In genomic region chr4:72524100-72524499, GRCm38 (mm10) we compare ENCODE assay signal across 9 mouse cellular contexts.
DNase-seq lines count a peak whose midpoint lies in the region; ATAC-seq lines count a peak whose summit lies in the region.
"Had no signal": no experiment of that assay in that cellular context is flagged by ENCODE, and none has a peak within 500 bp of the region (broad histone marks: within the 10 kb centered on the region; RNA-seq: fewer than 3 reads in every experiment).

No protein-coding gene starts in this region.

- DNase-seq in Muller cell, postnatal 12 days (ENCODE audit: inconsistent ontology term) = peak; percentile 44
- DNase-seq in adipocyte (ENCODE audit: low spot score) = peak; percentile 12
- peak; percentile 10 for DNase-seq in left cerebral cortex, adult 11 months (ENCODE audit: low spot score)
- no peak for DNase-seq in limb, embryonic 10.5 days (ENCODE audit: low spot score)

- WGBS in forebrain, embryonic 16.5 days = 21% methylated on average over 1 of the region's 1 CpGs
- 79% methylated on average over 1 of the region's 1 CpGs for WGBS in limb, embryonic 10.5 days
- 51% methylated on average over 1 of the region's 1 CpGs for WGBS in midbrain, embryonic 15.5 days

- H3K9me3 ChIP-seq in forebrain, embryonic 16.5 days (ENCODE audit: control insufficient read depth, low read length) = no peaks in the 10 kb centered on the region
- H3K9me3 ChIP-seq in limb, embryonic 10.5 days (replicated peaks) = no peaks in the 10 kb centered on the region
- H3K9me3 ChIP-seq in midbrain, embryonic 15.5 days = no peaks in the 10 kb centered on the region
- H3K9me3 ChIP-seq: neural tube, embryonic 12.5 days had no signal

- no peak overlapping the region for H3K4me2 ChIP-seq in forebrain, embryonic 16.5 days (ENCODE audit: low read length)
- H3K4me2 ChIP-seq in midbrain, embryonic 15.5 days = no peak overlapping the region
- H3K4me2 ChIP-seq: neural tube, embryonic 12.5 days had no signal

- H3K4me3 ChIP-seq in forebrain, embryonic 16.5 days (replicated peaks; ENCODE audit: low read length) = no peak overlapping the region
- no peak overlapping the region for H3K4me3 ChIP-seq in limb, embryonic 10.5 days
- H3K4me3 ChIP-seq in midbrain, embryonic 15.5 days = no peak overlapping the region
- H3K4me3 ChIP-seq: erythroblast, embryonic 14.5 days; neural tube, embryonic 12.5 days had no signal

- no peak overlapping the region for H3K9ac ChIP-seq in forebrain, embryonic 16.5 days (replicated peaks; ENCODE audit: low read depth, low read length)
- no peak overlapping the region for H3K9ac ChIP-seq in midbrain, embryonic 15.5 days
- H3K9ac ChIP-seq: neural tube, embryonic 12.5 days had no signal

- H3K36me3 ChIP-seq in forebrain, embryonic 16.5 days (ENCODE audit: control insufficient read depth, insufficient read depth) = no peaks in the 10 kb centered on the region
- H3K36me3 ChIP-seq in limb, embryonic 10.5 days = no peaks in the 10 kb centered on the region
- H3K36me3 ChIP-seq in midbrain, embryonic 15.5 days (replicated peaks) = no peaks in the 10 kb centered on the region
- H3K36me3 ChIP-seq: neural tube, embryonic 12.5 days had no signal

- ATAC-seq in forebrain, embryonic 16.5 days = peak; percentile 94
- ATAC-seq in erythroblast, adult 5-6 weeks (replicated peaks; ENCODE audit: low FRiP score, poor library complexity, severe bottlenecking) = no peak
- ATAC-seq in midbrain, embryonic 15.5 days (replicated peaks) = no peak

- H3K4me1 ChIP-seq in forebrain, embryonic 16.5 days (replicated peaks; ENCODE audit: control insufficient read depth, insufficient read depth, low read length) = peaks cover 5% of the 10 kb centered on the region; the same call in 1 of the 2 replicates
- no peaks in the 10 kb centered on the region for H3K4me1 ChIP-seq in limb, embryonic 10.5 days
- no peaks in the 10 kb centered on the region for H3K4me1 ChIP-seq in midbrain, embryonic 15.5 days
- H3K4me1 ChIP-seq: neural tube, embryonic 12.5 days had no signal

- H3K27me3 ChIP-seq in forebrain, embryonic 16.5 days (replicated peaks; ENCODE audit: control insufficient read depth, insufficient read depth, low read length) = no peaks in the 10 kb centered on the region
- H3K27me3 ChIP-seq in limb, embryonic 10.5 days (ENCODE audit: low read depth, poor library complexity, severe bottlenecking) = no peaks in the 10 kb centered on the region
- no peaks in the 10 kb centered on the region for H3K27me3 ChIP-seq in midbrain, embryonic 15.5 days (replicated peaks)
- H3K27me3 ChIP-seq: neural tube, embryonic 12.5 days had no signal

- no peak overlapping the region; the same call in 1 of the 2 replicates for H3K27ac ChIP-seq in forebrain, embryonic 16.5 days (ENCODE audit: low read length)
- no peak overlapping the region for H3K27ac ChIP-seq in limb, embryonic 10.5 days
- H3K27ac ChIP-seq in midbrain, embryonic 15.5 days = no peak overlapping the region
- H3K27ac ChIP-seq: neural tube, embryonic 12.5 days had no signal
